Mouse (Mus musculus): Measurements from ENCODE around the gene Gm6899.

Gene Gm6899

DNA sequence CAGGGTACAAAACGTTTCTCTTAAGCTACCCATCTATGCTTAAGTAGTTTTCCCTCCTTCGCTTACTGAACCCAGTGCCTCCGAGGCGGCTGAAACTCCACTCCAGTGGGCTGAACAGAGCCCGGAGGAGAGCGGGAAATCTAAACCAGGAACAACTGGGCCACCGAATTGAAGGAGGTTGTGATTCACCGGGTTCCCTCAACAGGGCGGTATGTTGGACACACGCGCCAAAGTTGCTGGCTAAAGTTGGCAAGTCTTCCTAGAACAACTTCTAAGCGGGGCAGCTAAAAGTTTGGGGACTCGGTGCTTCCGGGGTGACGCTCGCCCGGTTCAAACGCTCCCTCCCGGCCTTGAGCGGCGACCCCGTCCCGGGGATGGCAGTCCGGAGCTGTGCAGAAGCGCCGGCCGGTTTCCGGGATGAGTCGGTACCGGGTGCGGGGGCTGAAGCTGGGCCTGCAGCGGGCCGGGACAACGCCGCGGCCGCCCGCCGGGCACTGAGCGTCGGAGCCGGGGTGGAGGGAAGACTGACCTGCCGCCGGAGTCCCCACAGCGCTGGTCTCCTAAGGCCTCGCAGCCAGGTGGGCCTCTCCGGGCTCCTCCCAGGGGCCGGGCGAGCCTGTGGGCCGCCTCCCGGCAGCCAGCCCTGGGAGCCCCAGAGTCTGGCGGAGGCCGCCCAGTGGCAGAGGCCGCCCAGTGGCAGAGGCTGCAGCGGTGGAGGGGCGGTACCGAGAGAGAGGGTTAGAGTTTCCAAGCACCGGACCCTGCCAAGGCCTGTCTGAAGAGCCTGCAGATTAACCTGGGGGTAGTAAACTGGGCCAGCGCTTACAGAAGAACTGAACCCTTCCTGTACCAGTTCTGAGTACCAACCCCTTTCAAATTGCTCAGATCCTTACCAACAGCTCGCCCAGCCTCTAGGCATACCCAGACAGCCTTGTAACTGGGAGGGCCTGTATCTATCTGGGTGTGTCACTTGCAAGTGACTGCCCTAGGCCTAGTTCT lies at the start of gene Gm6899, which contains the start of gene Vrk2:
Gene Gm6899, plus strand, starts transcription at position 181 of the 999 bp plus-strand sequence.
Gene Vrk2, minus strand, starts transcription at position 939 of the 999 bp plus-strand sequence.
- in situ Hi-C loops (cut with MboI; ENCODE audit: low pct_unique_long_range_greater_than_20kb in 1 of 2, low sequenced_read_pairs in 2 of 2, unreplicated experiment in 1 of 2): no loop called here

DNA sequence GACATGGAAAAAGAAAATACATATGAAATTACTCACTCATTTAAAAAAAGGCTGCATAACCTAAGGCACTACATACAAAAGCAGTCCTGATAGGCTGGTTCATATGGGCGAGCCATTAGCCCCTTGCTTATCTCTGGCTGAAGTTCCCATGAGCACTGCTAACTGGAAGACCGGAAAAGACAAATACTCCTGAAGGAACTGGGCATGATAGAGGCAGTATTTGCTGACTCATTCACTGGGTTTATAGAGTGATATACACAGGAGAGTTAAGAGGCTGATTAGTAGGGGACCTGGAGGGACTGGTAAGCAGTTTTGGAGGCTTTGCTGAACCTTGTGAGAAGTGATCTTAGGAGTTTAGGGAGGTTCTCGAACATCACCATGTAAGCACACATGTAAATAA lies 41.5 kb upstream of the Gm6899 start:
- in situ Hi-C loops (cut with MboI; ENCODE audit: low pct_unique_long_range_greater_than_20kb in 1 of 2, low sequenced_read_pairs in 2 of 2, unreplicated experiment in 1 of 2): no loop called here

DNA sequence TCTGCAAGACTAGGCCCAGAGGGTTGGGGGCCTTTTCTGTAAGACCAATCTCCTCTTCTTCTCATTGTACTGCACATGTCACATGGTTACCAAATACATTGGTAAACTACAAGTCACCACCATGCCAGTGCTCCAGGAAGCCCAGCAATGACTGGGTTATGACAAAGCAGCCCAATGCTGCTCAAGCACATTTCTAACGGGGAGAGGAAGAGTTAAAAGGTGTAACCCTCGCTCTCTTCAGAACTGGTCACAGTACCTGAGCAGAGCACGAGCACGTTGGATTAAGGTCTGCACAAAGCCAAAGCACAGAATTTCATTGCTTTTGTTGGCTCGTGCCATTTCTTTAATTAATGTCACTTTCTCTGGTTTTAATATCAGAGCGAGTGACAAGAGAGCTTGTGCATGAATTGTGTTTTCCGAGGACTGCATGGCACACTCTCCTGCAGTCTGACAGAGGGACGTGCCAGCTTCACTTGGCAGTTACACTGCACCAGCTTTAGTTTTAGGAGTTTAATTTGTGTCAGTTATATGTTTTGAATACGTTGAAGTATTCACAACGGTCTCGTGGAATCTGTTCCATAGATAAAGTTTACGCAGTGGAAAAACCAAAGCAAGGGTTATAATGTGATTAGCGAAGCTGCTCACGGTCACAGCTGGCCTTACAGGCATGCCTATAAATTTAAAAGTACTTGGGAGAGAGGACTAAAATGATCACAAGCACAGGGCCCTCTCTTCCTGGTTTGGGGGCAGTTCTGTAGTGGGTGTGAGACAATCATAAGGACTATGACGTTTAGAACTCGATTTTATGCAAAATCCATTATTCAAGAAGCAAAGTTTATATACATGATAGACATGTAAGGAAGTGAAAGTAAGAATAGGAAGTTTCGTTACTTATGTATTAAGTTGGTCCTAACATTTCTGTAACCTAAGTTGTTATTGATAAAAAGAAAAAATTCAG lies 7.4 kb upstream of the Gm6899 start:
- in situ Hi-C loops (cut with MboI; ENCODE audit: low pct_unique_long_range_greater_than_20kb in 1 of 2, low sequenced_read_pairs in 2 of 2, unreplicated experiment in 1 of 2): no loop called here

DNA sequence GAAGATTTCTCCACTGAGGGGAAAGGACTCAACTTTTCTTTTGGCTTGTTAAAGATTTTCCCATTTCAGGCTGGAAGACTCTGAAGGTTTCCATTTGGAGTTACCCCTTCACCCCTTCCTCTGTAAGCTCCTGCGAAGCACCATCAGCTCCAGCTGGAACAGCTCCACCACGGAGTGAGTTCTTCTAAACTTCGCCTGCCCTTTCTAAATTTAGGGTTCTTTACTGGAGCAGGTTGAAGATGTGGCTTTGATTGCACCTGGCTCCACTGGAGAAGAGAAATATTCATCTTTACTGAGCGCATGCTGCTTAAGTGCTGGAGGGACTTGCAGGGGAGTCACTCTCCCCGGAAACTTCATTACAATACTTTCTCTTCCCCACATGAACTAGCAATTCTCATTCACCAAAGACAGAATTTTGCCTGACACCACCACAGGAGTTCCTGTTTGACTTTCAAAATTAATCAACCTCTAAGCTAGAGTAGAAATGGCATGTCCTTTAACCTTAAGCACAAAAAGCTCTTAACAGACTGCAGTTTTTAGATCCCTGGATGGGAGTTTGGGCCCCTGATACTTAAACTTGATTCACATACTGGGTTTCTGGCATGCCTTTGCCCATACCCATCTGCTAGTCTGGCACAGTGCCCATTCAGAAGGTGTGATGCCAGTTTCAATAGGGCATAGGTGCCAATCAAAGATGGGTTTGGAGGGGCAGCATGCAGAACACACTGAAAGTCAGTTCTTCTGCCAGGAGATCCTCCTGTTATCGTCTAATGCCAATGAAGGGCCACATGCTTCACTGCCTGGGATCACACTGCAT lies 6.5 kb upstream of the Gm6899 start:
- in situ Hi-C loops (cut with MboI; ENCODE audit: low pct_unique_long_range_greater_than_20kb in 1 of 2, low sequenced_read_pairs in 2 of 2, unreplicated experiment in 1 of 2): no loop called here

DNA sequence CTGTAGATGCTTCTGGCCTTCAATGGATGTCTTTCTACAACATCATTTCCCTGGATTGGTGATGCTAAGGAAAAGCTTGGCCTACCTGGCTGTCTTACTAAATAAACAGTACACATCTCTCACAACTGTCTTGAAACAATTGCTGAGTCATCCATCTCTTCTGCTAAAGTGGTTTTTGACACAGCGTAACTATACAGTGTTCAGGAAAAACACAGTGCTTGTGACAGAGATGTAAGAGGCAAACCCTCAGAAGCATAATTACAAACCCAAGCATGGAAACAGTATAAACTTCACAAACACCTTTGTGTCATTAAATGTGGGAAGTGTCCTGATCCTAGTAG lies 5.9 kb upstream of the Gm6899 start:
- in situ Hi-C loops (cut with MboI; ENCODE audit: low pct_unique_long_range_greater_than_20kb in 1 of 2, low sequenced_read_pairs in 2 of 2, unreplicated experiment in 1 of 2): no loop called here

DNA sequence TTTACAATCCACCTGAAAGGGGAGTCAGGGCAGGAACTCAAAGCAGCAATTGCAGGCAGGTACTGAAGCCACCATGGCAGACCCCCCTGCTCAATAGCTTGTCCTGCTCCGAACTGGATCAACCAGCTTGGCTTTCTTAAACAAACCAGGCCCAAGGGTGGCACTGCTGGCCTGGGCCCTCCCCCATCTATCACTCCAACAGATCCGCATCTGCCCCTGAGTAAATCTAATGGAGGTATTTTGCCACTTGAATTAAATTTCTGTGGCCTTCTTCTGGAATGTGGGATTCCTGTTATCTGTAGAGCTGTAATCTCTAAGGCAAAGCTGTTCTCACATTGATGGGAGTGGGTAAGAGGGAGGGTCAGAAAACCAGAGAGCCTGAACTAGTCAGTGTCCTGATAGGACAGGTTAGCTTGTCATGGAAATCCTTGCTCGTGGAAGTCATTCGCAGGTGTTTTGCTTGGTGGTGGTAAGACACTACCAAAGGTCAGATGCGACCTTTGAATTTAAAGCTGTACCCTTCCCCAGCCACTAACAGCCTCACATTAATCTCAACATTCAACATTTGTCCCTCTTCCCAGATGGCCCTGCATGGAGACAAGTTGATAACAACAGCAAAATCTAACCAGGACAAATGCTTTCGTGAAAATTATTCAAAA lies 517 bp upstream of the Gm6899 start:
- in situ Hi-C loops (cut with MboI; ENCODE audit: low pct_unique_long_range_greater_than_20kb in 1 of 2, low sequenced_read_pairs in 2 of 2, unreplicated experiment in 1 of 2): no loop called here

DNA sequence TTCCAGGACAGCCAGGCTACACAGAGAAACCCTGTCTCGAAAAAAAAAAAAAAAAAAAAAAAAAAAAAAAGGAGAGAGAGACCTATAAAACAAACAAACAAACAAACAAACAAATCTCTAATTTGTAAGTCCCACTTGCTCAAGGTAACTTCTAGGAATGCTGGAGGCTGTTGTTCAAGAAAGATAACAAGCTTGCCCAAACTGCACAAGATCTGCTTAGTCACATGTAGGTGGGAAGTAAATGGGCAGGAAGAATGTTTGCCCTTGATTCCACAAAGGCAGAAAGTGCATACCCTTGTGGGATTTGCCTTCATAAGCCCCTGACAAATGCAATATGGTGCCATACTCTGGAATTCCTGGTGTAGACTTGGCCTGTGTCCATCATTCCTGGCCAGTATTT lies 1.4 kb downstream of the Gm6899 start:
- in situ Hi-C loops (cut with MboI; ENCODE audit: low pct_unique_long_range_greater_than_20kb in 1 of 2, low sequenced_read_pairs in 2 of 2, unreplicated experiment in 1 of 2): no loop called here

DNA sequence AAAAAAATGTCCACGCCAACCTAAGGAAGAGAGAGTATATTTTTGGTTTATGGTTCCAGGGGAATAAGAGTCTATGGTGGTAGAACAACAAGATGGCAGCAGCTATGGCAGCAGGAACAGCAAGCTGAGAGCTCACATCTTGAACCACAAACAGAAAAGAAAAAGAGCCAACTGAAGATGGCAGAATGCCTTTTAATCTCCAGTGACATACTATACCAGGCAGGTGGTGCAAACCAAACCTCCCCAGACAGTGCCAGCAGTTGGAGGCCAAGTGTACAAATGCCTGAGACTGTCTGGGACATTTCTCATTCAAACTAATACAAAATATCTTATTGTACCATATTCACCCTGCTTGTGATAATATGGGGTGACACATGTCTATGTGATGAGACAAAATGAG lies 3.1 kb downstream of the Gm6899 start:
- in situ Hi-C loops (cut with MboI; ENCODE audit: low pct_unique_long_range_greater_than_20kb in 1 of 2, low sequenced_read_pairs in 2 of 2, unreplicated experiment in 1 of 2): no loop called here

DNA sequence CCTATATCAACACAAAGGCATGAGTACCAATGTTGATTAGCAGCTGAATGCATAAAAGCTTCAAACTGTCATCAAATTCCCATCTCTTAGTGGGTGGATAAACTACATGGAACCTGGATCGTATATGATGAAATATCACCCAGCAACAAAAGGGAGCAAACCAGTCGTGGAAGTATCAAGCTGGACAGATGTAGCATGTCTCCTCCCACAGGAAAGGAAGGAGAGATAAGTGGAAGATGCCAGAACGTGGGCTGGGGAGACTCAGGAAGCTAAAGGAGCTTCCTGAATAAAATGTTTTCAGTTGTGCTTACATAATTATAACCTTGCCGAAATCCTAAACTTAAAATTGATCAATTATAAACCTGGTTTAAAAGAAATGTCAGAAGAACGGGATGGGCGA lies 4.1 kb downstream of the Gm6899 start:
- in situ Hi-C loops (cut with MboI; ENCODE audit: low pct_unique_long_range_greater_than_20kb in 1 of 2, low sequenced_read_pairs in 2 of 2, unreplicated experiment in 1 of 2): no loop called here

DNA sequence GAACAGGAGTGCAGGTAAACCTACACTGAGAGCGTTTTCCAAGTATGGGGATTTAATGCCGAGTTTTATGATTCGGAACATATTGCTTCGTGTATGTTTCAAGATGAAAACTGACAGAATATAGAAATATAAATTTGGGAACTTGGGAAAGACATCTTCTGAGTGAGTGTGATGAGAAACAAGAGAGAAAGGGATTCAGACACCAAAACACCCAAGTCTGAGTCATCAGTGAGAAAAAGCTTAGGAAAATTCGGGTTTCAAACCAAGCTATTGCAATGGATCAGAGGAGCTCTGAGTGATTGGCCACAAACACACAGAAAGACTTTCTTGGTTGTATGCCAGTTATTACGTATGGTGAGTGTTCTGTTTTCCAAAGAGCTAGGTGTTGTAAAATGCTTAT lies 4.7 kb downstream of the Gm6899 start:
- in situ Hi-C loops (cut with MboI; ENCODE audit: low pct_unique_long_range_greater_than_20kb in 1 of 2, low sequenced_read_pairs in 2 of 2, unreplicated experiment in 1 of 2): no loop called here

DNA sequence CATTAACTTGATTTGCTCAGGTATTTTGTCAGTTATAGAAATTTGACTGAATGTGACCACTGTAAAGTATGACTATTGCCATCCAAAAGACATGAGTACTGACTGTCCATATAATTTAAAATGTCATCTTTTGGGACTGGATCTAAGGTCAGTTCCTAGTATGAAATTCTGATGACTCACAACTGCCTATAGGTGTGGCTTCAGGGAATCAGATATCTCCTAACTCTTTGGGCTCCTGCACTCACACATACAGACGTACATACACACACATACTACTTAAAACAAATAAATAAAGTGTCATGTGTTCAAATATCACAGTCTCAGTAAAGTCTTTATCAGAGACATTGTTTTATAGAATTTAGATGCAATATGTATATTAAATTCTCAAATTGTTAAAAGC lies 5.8 kb downstream of the Gm6899 start:
- in situ Hi-C loops (cut with MboI; ENCODE audit: low pct_unique_long_range_greater_than_20kb in 1 of 2, low sequenced_read_pairs in 2 of 2, unreplicated experiment in 1 of 2): no loop called here

DNA sequence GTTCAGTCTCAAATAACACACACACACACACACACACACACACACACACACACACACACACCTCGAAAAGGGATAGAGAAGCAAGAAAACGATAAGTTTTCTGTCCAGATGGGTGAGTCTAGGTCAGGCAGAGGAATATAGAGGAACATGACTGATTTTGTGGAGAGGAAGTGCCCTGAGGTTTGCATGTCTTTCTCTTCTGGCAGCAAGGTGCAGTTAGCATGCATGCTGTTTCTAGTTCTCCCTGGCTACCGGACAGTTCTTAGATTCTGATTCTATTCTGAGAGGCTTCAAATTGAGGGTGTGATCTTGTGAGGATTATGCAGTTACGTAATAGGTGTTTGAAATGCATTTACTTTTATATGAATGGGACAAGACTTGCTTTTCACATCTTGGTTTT lies 7.7 kb downstream of the Gm6899 start:
- in situ Hi-C loops (cut with MboI; ENCODE audit: low pct_unique_long_range_greater_than_20kb in 1 of 2, low sequenced_read_pairs in 2 of 2, unreplicated experiment in 1 of 2): no loop called here

DNA sequence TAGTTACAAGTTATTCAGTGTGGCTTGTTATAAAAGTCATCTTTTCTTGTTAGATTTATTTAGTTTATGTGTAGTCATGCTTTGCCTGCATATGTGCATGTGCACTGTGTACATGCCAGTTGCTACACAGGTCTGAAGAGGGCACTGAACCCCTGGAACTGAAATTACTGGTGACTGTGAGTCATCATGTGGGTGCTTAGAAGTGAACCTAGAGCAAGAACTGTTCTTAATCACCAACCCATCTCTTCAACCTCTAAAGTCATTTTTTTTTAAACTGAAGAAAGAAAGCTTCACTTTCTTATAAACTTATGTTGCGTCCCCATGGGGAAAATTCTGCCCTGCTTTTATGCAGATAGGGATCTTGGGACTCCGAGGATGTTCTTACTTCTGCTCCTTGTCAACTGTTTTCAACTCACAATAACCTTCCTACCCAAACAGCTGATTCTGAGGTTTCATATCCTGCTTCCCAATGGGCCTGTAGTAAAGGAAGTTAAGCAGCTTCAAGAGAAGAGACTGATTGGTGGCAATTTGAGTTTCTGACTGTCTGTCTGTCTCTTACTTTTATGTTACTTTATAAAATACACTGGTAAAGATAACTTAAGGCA lies 8.6 kb downstream of the Gm6899 start:
- in situ Hi-C loops (cut with MboI; ENCODE audit: low pct_unique_long_range_greater_than_20kb in 1 of 2, low sequenced_read_pairs in 2 of 2, unreplicated experiment in 1 of 2): no loop called here

DNA sequence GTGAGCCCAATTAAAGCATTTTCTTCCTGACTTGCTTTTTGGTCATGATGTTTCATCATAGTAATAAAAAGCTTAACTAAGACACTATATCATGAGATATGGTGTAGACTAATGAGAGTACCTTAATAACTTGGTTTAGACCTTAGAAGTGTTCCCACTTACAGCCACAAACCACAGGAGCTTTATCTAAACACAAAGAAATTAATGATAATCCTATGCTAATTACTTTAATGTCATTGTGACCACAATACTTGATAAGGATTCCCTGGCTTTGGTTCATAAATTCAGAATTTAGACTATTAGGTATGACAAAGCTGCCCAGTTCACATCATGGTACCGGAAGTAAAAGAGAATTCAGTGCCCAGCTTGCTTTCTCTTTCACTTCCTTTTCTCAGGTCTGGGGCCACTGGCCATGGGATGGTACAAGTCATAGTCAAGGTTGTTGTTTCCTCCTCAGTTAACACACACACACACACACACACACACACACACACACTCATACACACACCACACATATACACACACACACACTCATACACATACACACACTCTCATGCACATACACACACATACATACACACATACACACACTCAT lies 11.1 kb downstream of the Gm6899 start:
- in situ Hi-C loops (cut with MboI; ENCODE audit: low pct_unique_long_range_greater_than_20kb in 1 of 2, low sequenced_read_pairs in 2 of 2, unreplicated experiment in 1 of 2): no loop called here

DNA sequence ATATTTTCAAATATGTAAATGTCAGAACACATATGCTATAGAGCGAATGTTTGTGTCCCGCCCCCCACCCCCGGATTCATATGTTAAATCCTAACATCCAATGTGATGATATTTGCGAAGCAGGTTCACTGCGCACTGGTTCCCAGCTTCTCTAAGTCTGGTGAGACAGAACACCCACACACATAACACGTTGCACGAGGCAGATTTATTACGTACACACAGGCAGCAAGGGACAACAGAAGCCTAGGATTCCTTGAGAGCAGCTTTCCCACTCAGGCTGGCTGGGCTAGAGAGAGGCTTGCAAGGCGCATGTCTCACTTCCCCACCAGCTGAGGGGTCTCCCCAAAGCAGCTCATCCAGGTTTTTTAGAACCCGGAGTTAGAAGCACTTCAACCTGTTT lies 15.8 kb downstream of the Gm6899 start:
- in situ Hi-C loops (cut with MboI; ENCODE audit: low pct_unique_long_range_greater_than_20kb in 1 of 2, low sequenced_read_pairs in 2 of 2, unreplicated experiment in 1 of 2): no loop called here

DNA sequence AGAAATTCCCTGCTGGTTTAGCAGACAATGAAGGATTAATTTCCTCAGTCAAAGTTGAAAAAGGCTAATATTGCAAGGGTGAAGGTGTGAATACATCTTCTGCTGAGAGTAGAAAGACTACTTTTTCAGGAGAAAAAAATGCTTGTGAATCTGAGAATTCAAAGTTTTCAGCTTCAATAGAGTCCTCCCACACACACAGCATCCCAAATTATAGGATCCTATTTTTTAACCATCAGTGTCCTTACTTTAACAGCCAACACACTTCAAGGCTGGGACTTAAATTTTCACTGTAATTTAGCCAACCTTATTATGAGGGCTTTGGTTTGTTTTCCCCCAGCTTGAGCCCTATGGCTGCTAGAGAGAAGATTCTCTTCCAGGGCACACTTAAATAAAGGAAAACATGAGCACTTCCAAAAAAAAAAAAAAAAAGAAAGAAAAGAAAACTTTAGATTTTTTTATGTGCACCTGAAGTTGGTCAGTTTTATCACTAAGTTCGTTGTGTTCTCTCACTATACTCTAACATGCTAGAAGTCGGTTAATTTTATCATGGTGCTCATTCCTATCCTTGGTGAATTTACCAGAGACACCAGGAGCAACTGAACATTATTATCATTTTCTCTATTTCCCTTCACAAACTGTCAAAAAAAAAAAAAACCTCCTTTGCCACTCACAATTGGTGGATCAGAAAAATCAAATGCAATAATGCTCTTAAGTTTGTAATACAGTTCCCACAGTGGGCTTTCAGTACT lies 25.6 kb downstream of the Gm6899 start:
- in situ Hi-C loops (cut with MboI; ENCODE audit: low pct_unique_long_range_greater_than_20kb in 1 of 2, low sequenced_read_pairs in 2 of 2, unreplicated experiment in 1 of 2): no loop called here

DNA sequence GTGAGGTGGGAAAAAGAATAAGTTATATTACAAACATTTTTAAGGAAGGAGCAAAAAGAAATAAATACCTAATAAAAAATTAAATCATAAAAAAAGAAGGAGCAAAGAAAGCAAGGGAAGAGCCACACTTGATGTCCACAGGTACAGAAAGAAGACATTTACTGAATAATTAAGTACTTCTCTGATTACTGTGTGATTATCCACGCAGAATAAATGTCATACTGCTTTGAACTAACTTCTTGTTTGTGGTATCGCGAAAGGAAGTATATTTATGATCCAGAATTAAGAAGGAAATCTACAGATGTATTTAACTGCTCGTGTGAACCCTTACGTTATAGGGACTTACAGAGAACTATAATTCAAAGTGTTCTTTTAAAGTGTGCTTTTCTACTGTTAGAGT lies 29.7 kb downstream of the Gm6899 start:
- in situ Hi-C loops (cut with MboI; ENCODE audit: low pct_unique_long_range_greater_than_20kb in 1 of 2, low sequenced_read_pairs in 2 of 2, unreplicated experiment in 1 of 2): no loop called here
